Mouse (Mus musculus) heart, postnatal 10 days (tissue): ENCODE results near the gene Sgms1. TPM values are rescaled to one million over a fixed set of nuclear protein-coding genes. Genes with fewer than 3 reads are reported as not detected.
"Not testable (repeated sequence)": the region's sequence is repeated elsewhere in the genome, so short reads cannot be mapped to it uniquely, and the experiment has no call there.

Experiments used
- DNase-seq, 2 experiments: peaks; one replicate each; pipeline ENCODE4 v3.0.0; 2021
- intact Hi-C: fragments of 180-260 bp; cut with DNase I; formaldehyde crosslinking; loops from one replicate; pipeline ENCODE4 v1.15.1; 2025
- total RNA-seq, 2 experiments: library from RNA; stranded (reverse); gene quantifications; 2 replicates each; pipeline ENCODE4 v1.2.3; 2021

Sgms1 gene
- total RNA-seq, 2 experiments from 2014 or later: 54.1 to 67.2 TPM

- DNase-seq, intact Hi-C loops: not testable (repeated sequence)
These were observed 304.7 kb downstream of the Sgms1 start for GRCm38 (mm10) chr19:32084813-32085212.

Other genes starting within 250 kb of the Sgms1 start
- gene Rpl9-ps6, start 76.9 kb upstream of the Sgms1 start, total RNA-seq: 10 to 100 TPM; 37.2 to 45.4 TPM
- 10 to 100 TPM; 21.8 to 24.6 TPM for gene Minpp1, start 96.1 kb upstream of the Sgms1 start, total RNA-seq
- gene Papss2, start 206.1 kb upstream of the Sgms1 start, total RNA-seq: 10 to 100 TPM; 16.0 to 16.8 TPM